Mouse (Mus musculus): ENCODE data around the gene Gm7544.

DNA sequence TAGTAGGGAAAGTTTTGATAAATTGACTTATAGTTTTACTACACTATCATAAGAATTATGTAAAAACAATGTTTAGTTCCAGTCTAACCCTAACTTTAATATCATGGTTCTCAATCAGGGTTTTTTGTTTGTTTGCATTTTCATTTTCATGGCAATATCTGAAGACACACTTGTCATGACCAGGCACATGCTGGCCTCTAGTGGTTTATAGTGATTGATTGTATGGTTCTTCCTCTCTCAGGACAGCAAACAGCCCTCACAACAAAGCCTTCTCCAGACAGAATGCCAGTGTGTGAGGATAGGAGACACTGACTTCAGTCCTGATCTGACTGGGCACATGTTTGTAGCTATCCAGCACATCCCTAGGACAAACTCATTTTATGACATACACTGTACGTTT, 17.4 kb upstream of the Gm7544 start:
- no peak for TF ChIP-seq CTCF (IDR thresholded peaks at IDR 0.05; ENCODE audit: borderline replicate concordance, insufficient read depth, low read length)
- TF ChIP-seq POLR2A (IDR thresholded peaks at IDR 0.05; ENCODE audit: low read depth, low read length): no peak
